ENCODE assay signal across 8 mouse cellular contexts in genomic region chr14:61346827-61347698, GRCm38 (mm10). TPM values are rescaled to one million over a fixed set of nuclear protein-coding genes. Genes with fewer than 3 reads are reported as not detected.
A peak's percentile ranks its signal among the peaks of the same experiment; 100 is the strongest.
DNase-seq lines count a peak whose midpoint lies in the region; ATAC-seq lines count a peak whose summit lies in the region.

No protein-coding gene starts in this region.

- no peaks in the 10 kb centered on the region for H3K27me3 ChIP-seq in neural tube, embryonic 15.5 days (replicated peaks)

- intact Hi-C loops in left cerebral cortex, postnatal 36 days (cut with DNase I), result loop anchor here (1.0 kb wide), 1 partner anchor 151 kb away; no protein-coding TSS in a partner anchor

- no peaks in the 10 kb centered on the region for H3K4me1 ChIP-seq in neural tube, embryonic 15.5 days

- H3K36me3 ChIP-seq in neural tube, embryonic 15.5 days, result no peaks in the 10 kb centered on the region

- DNase-seq in cerebellum, adult 9-11 months, result no peak
- peak; percentile 16 to 31 for DNase-seq in left cerebral cortex, adult 18-20 months (ENCODE audit: low spot score in 2 of 2)
- no peak for DNase-seq in left cerebral cortex, postnatal 36 days (ENCODE audit: low spot score in 2 of 2)
- peak; percentile 49 to 72 for DNase-seq in cerebellum, postnatal 25 days
- DNase-seq in T-cell, adult 2 months (ENCODE audit: low spot score), result no peak
- no peak for DNase-seq in spleen, postnatal 4 days (ENCODE audit: low spot score in 2 of 2)

- H3K4me2 ChIP-seq in neural tube, embryonic 15.5 days, result no peak overlapping the region

- no peak overlapping the region for H3K27ac ChIP-seq in neural tube, embryonic 15.5 days (replicated peaks)

- H3K9ac ChIP-seq in neural tube, embryonic 15.5 days (replicated peaks), result no peak overlapping the region

- ATAC-seq in cerebellum, adult (ENCODE audit: insufficient number of reproducible peaks, low FRiP score, low TSS enrichment), result 0 out of 2 replicates have a peak, but pooled peaks have one; percentile 61
- peak; percentile 81 for ATAC-seq in neural tube, embryonic 15.5 days (ENCODE audit: low FRiP score)

- WGBS in neural tube, embryonic 15.5 days, result 44% methylated on average over 10 of the region's 10 CpGs

- H3K4me3 ChIP-seq in neural tube, embryonic 15.5 days (replicated peaks), result no peak overlapping the region

- no peaks in the 10 kb centered on the region for H3K9me3 ChIP-seq in neural tube, embryonic 15.5 days (replicated peaks)

RNA-seq across cellular contexts. Expression of gene Ebpl, which starts 13.2 kb away (rescaled TPM):
- 1 to 10 TPM; 3.9 to 4.4 TPM for total RNA-seq in left cerebral cortex, adult 18-20 months (2021)
- total RNA-seq in left cerebral cortex, postnatal 36 days (2021), result 1 to 10 TPM; 3.4 to 4.8 TPM
- polyA plus RNA-seq in neural tube, embryonic 15.5 days (2015; fragmentation: Nextera tagmentation; extraction: Ambion mirVana), result 12.0 and 12.8 TPM in 2 replicates

RNA-seq across cellular contexts. Expression of gene Arl11, which starts 37.5 kb away (rescaled TPM):
- total RNA-seq in left cerebral cortex, adult 18-20 months (2021), result under 1 TPM; 0.72 to 0.82 TPM
- total RNA-seq in left cerebral cortex, postnatal 36 days (2021), result under 1 TPM; 0.27 to 0.35 TPM
- polyA plus RNA-seq in neural tube, embryonic 15.5 days (2015; fragmentation: Nextera tagmentation; extraction: Ambion mirVana), result 0.77 and 1.3 TPM in 2 replicates

Comparison
In these comparisons a context has a peak if more than half of its experiments do, and no peak if none do; other contexts are left out.
1. DNase-seq: peak in left cerebral cortex, adult 18-20 months (2 of 2) and cerebellum, postnatal 25 days (2 of 2); none in cerebellum, adult 9-11 months (single experiment), left cerebral cortex, postnatal 36 days (0 of 2), T-cell, adult 2 months (single experiment) and spleen, postnatal 4 days (0 of 2).